Mouse (Mus musculus): ENCODE results near the gene Spry1. TPM values are rescaled to one million over a fixed set of nuclear protein-coding genes. Genes with fewer than 3 reads are reported as not detected.

Gene Spry1
- total and polyA plus RNA-seq, 2 experiments from 2014 or later: 7.8 to 26.4 TPM

DNA sequence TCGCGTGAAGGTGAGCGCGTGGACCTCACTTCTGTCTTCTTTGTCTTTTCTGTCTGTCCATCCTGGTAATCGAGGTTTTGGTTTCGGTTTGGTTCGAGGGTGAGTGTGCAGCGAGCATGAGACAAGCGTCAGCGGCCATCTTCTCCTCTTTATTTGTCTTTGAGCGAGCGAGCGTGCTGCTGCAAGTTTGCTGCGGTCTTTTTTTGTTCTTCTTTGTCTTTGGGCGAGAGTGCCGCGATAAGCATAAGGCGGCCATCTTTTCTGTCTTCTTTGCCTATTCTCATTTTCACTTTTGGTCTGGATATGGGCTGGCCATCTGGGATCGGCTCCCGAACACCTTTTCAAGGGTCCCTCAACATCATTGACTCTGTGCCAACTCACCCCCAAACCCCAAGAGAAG lies 29.4 kb downstream of the Spry1 start:
- no peak for TF ChIP-seq CTCF (IDR thresholded peaks at IDR 0.05; ENCODE audit: low read depth)
- no peaks in the 10 kb centered on the region for H3K36me3 ChIP-seq (ENCODE audit: insufficient read depth)
- 97% methylated on average over 20 of the region's 20 CpGs for WGBS

DNA sequence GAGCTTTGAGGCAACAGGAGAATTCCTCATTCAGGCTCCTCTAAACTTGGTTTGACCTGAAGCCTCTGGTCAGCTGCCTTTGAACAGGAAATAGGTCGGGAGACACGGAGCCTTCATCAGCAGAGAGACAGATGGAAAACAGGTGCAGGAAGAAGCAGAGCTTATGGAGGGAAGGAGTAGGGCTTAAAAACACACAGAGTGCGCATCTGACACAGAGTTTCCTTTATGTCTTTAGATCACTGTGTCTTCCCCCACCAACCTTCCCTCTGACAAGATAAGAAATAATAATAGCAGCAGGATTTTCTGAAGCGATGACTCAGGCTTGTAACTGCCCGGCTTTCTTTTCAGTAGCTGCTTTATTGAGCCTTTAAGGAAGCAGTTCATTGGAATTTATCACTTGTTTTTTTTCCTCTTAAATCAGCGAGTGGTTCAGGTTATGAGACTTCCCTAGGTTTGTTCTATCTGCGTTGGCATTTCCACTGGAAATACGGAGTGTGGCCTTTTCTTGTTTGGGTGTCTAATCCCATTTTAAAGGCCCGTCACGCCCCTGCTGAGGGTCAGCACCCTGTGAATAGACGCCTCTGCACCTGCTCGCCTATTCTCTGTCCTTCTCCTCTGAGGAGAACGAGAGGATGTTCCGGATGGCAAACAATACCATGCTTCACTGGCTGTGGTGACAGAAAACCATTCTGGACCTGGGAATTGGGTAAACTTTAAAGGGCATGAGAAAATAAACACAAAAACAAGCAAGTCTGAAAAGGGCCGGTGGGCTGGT lies 32.7 kb downstream of the Spry1 start:
- ATAC-seq: no peak
- H3K9me3 ChIP-seq (ENCODE audit: low read length): no peaks in the 10 kb centered on the region
- H3K36me3 ChIP-seq (ENCODE audit: insufficient read depth): no peaks in the 10 kb centered on the region
- H3K4me1 ChIP-seq (ENCODE audit: insufficient read depth): no peaks in the 10 kb centered on the region
- H3K4me2 ChIP-seq (ENCODE audit: low read depth): no peak overlapping the region
- no peaks in the 10 kb centered on the region for H3K27me3 ChIP-seq (ENCODE audit: insufficient read depth, low read length)
- TF ChIP-seq CTCF (IDR thresholded peaks at IDR 0.05; ENCODE audit: low read depth): no peak
- H3K27ac ChIP-seq (ENCODE audit: low read depth, low read length): no peak overlapping the region
- no peak overlapping the region for H3K9ac ChIP-seq
- no peak overlapping the region for H3K4me3 ChIP-seq (ENCODE audit: low read depth, low read length)
- 15% methylated on average over 15 of the region's 15 CpGs for WGBS
- no peak for DNase-seq

More for the DNA sequence above, 29.4 kb downstream of the Spry1 start:
- no peaks in the 10 kb centered on the region for H3K9me3 ChIP-seq (ENCODE audit: low read length)
- ATAC-seq: no peak
- H3K4me1 ChIP-seq (ENCODE audit: insufficient read depth): no peaks in the 10 kb centered on the region
- no peak overlapping the region for H3K9ac ChIP-seq
- H3K4me2 ChIP-seq (ENCODE audit: low read depth): no peak overlapping the region
- H3K4me3 ChIP-seq (ENCODE audit: low read depth, low read length): no peak overlapping the region
- no peak for DNase-seq
- no peaks in the 10 kb centered on the region for H3K27me3 ChIP-seq (ENCODE audit: insufficient read depth, low read length)
- H3K27ac ChIP-seq (ENCODE audit: low read depth, low read length): no peak overlapping the region

DNA sequence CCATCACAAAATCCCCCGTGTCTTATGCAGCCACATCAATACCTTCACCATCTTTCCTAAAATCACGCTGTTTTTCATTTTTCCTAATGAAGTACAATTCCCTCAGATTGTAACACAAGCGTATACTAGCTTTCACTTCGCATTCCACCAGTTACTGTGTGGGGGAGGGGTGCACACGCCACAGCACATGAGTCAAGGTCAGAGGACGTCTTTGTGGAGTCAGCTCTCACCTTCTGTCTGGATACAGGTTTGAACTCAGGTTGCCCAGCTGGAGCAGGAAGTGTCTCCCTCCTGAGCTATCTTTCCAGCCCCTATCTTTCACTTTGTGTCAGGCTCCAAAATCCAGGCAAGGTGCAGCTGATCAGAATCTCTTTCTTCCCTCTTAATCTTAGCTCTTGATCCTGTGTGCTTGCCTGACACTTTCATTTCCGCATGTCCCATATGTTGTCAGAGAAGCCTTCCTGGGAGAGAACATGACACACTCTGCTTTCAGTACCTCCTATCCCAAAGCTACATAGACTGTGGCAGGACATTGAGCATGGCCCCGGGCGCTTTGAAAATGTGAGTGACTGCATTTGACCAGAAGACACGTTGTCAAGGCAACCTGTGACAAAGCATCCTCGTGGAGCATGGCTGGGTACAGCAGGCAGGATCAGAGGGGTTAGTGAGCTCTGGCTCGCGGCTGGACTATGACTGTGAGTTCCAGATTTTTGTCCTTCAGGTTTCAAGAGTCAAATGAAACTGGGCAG lies 33.9 kb downstream of the Spry1 start:
- Histone ChIP-seq H3K27me3 (ENCODE audit: insufficient read depth, low read length) (no peaks in the 10 kb centered on the region), H3K36me3 (ENCODE audit: insufficient read depth) (no peaks in the 10 kb centered on the region), H3K4me2 (ENCODE audit: low read depth) (no peak overlapping the region), H3K4me1 (ENCODE audit: insufficient read depth) (no peaks in the 10 kb centered on the region), H3K9ac (no peak overlapping the region), H3K27ac (ENCODE audit: low read depth, low read length) (no peak overlapping the region), H3K9me3 (ENCODE audit: low read length) (no peaks in the 10 kb centered on the region), H3K4me3 (ENCODE audit: low read depth, low read length) (no peak overlapping the region)
- no peak for TF ChIP-seq CTCF (IDR thresholded peaks at IDR 0.05; ENCODE audit: low read depth)
- no peak for DNase-seq
- 47% methylated on average over 13 of the region's 13 CpGs for WGBS
- peak; percentile 62 for ATAC-seq

DNA sequence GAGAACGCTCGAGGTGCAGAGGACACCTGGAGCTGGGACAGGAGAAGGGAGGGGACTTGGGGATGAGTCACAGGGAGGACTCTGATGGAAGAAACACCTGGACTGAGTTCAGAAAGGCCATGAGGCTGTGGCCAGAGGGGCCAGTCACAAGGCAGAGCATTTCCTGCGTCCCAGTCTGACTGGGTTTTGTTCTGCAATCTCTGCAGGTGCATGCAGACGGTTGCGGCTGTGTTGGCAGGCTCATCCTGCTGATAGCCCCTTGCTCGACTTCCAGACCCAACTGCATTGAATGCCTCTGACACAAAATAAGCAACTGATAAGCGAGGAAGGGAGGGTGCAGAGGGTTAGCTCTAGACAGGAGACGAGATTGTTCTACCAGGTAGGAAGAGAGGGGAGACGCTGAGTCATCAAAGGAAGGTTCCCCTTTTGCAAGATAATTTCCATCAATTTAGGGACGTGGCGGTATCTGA lies 35.3 kb downstream of the Spry1 start:
- H3K27ac ChIP-seq (ENCODE audit: low read depth, low read length): no peak overlapping the region
- H3K4me3 ChIP-seq (ENCODE audit: low read depth, low read length): no peak overlapping the region
- no peaks in the 10 kb centered on the region for H3K27me3 ChIP-seq (ENCODE audit: insufficient read depth, low read length)
- H3K4me2 ChIP-seq (ENCODE audit: low read depth): no peak overlapping the region
- WGBS: 85% methylated on average over 11 of the region's 11 CpGs
- no peak for TF ChIP-seq CTCF (IDR thresholded peaks at IDR 0.05; ENCODE audit: low read depth)
- H3K9ac ChIP-seq: no peak overlapping the region
- no peaks in the 10 kb centered on the region for H3K9me3 ChIP-seq (ENCODE audit: low read length)
- H3K36me3 ChIP-seq (ENCODE audit: insufficient read depth): no peaks in the 10 kb centered on the region
- DNase-seq: no peak
- no peaks in the 10 kb centered on the region for H3K4me1 ChIP-seq (ENCODE audit: insufficient read depth)
- no peak for ATAC-seq

DNA sequence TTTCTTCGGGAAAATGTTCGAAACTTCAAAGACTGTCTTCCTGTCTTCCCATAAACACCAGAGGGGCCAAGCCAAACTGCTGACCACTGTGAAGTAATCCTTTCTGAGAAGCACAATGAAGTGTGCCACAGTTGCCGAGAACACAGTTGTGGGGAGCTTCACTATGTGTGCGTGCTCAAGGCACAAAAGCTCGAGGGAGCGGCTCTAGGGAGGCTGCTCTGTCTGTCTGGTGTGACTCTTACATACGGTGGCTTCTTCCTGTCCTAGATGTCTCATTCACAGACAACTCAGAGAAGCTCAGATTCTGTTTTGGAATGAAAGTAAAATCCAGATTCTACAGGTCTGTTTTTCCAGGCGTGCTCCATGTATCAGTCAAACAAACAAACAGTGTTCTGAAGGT lies 36.5 kb downstream of the Spry1 start:
- Histone ChIP-seq H3K4me2 (ENCODE audit: low read depth) (no peak overlapping the region), H3K4me1 (ENCODE audit: insufficient read depth) (no peaks in the 10 kb centered on the region), H3K9ac (no peak overlapping the region), H3K27ac (ENCODE audit: low read depth, low read length) (no peak overlapping the region), H3K4me3 (ENCODE audit: low read depth, low read length) (no peak overlapping the region), H3K9me3 (ENCODE audit: low read length) (no peaks in the 10 kb centered on the region), H3K27me3 (ENCODE audit: insufficient read depth, low read length) (no peaks in the 10 kb centered on the region), H3K36me3 (ENCODE audit: insufficient read depth) (no peaks in the 10 kb centered on the region)
- WGBS: 77% methylated on average over 8 of the region's 8 CpGs
- TF ChIP-seq CTCF (IDR thresholded peaks at IDR 0.05; ENCODE audit: low read depth): no peak
- DNase-seq (no peak), ATAC-seq (no peak)

DNA sequence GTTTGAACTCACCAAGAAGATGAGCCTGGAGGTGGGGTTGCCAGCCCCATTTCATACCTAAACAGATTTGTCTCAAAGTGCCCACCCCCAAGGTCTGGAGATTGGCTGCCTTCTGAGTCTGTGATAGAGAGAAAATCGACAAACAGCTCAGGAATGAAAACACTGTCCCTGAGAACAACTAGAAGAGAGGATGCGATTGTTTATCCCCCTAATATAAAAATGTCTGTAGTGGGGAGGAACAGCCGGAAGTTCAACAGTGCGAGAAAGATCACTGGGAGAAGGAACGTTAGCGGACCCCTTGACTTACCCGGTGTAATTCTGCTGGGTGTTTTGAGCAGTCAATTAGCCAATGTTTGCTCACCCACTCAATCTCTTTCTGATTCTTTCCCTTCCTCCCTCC lies 46.5 kb downstream of the Spry1 start:
- ATAC-seq: no peak
- Histone ChIP-seq H3K4me1 (ENCODE audit: insufficient read depth) (no peaks in the 10 kb centered on the region), H3K9ac (no peak overlapping the region), H3K4me2 (ENCODE audit: low read depth) (no peak overlapping the region), H3K4me3 (ENCODE audit: low read depth, low read length) (no peak overlapping the region), H3K9me3 (ENCODE audit: low read length) (no peaks in the 10 kb centered on the region), H3K27me3 (ENCODE audit: insufficient read depth, low read length) (no peaks in the 10 kb centered on the region), H3K36me3 (ENCODE audit: insufficient read depth) (no peaks in the 10 kb centered on the region), H3K27ac (ENCODE audit: low read depth, low read length) (no peak overlapping the region)
- TF ChIP-seq CTCF (IDR thresholded peaks at IDR 0.05; ENCODE audit: low read depth): no peak
- WGBS: 53% methylated on average over 7 of the region's 7 CpGs
- no peak for DNase-seq

DNA sequence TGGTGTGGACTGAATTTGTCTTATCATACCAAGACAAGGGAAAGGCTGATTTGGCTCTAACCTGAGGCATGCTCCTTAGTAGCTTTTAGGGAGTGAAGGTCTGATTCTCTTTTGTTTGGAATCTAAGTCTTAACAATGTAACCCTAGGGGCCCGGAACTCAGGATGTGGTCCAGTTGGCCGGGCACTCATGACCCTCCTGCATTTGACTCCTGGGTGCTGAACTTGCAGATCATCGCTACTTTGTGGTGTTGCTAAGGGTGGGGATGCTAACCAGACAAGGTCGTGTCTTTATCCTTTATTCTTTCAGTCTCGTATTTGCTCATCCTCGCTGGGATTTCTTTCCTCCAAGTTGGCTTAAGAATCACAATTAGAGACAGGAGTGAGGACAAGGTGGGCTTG lies 47.0 kb downstream of the Spry1 start:
- Histone ChIP-seq H3K4me2 (ENCODE audit: low read depth) (peak overlapping the region; percentile 48), H3K9ac (peak overlapping the region; percentile 36)
- ATAC-seq: no peak

More for the DNA sequence above, 47.0 kb downstream of the Spry1 start:
- no peaks in the 10 kb centered on the region for H3K27me3 ChIP-seq (ENCODE audit: insufficient read depth, low read length)
- no peaks in the 10 kb centered on the region for H3K4me1 ChIP-seq (ENCODE audit: insufficient read depth)
- TF ChIP-seq CTCF (IDR thresholded peaks at IDR 0.05; ENCODE audit: low read depth): no peak
- H3K9me3 ChIP-seq (ENCODE audit: low read length): no peaks in the 10 kb centered on the region
- WGBS: 29% methylated on average over 6 of the region's 6 CpGs
- H3K27ac ChIP-seq (ENCODE audit: low read depth, low read length): no peak overlapping the region
- DNase-seq: no peak
- H3K4me3 ChIP-seq (ENCODE audit: low read depth, low read length): peak overlapping the region; percentile 29
- H3K36me3 ChIP-seq (ENCODE audit: insufficient read depth): no peaks in the 10 kb centered on the region
